Mouse (Mus musculus): Measurements from ENCODE around the gene Olfr30. TPM values are rescaled to one million over a fixed set of nuclear protein-coding genes. Genes with fewer than 3 reads are reported as not detected.
"Not testable (repeated sequence)": the region's sequence is repeated elsewhere in the genome, so short reads cannot be mapped to it uniquely, and the experiment has no call there.

The Olfr30 gene
- not detected for polyA plus RNA-seq (2012; fragmentation: generic; extraction: Trizol)
- long read RNA-seq, experiment 1 = 0 reads
- long read RNA-seq, experiment 2 = 0 reads

DNA sequence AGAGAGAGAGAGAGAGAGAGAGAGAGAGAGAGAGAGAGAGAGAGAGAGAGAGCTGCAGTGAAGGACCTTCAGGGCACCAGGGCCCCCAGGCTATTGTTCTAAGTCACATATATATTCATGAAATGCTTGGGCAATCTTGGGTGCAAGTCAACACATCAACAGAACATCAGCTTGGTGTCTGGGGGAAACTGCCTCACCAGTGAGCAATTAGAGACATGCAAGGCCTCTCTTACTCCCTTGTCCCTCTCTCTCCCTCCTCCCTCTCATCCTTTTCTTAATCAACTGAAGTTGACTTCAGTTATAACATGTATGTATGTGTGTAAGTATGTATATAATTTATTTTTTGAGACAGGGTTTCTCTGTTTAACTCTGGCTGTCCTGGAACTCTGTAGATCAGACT is at the start of gene Olfr30:
TSS of gene Olfr30 (minus strand) at position 101 of the 400 bp plus-strand sequence.
- Histone ChIP-seq H3ac (ENCODE audit: control insufficient read depth, insufficient read length, low read depth) (no peak within 1 kb of the TSS), H3K79me3 (ENCODE audit: low read depth) (no peaks in the 10 kb centered on the region), H3K79me2 (ENCODE audit: control insufficient read depth, insufficient read depth) (no peaks in the 10 kb centered on the region), H3K4me3 (ENCODE audit: insufficient read depth, poor library complexity, severe bottlenecking) (no peak within 1 kb of the TSS), H3K27me3 (ENCODE audit: control insufficient read depth, insufficient read depth, insufficient read length) (peaks cover 4% of the 10 kb centered on the region), H3K36me3 (ENCODE audit: control insufficient read depth, insufficient read depth) (no peaks in the 10 kb centered on the region)
- TF ChIP-seq CEBPB (IDR thresholded peaks at IDR 0.05; ENCODE audit: low read depth) = no peak
- no peak for TF ChIP-seq MAX (IDR thresholded peaks at IDR 0.05)
- TF ChIP-seq CTCF (IDR thresholded peaks at IDR 0.05; ENCODE audit: control insufficient read depth, insufficient read depth, insufficient read length) = no peak
- no peak for TF ChIP-seq FOSL1 (IDR thresholded peaks at IDR 0.05; ENCODE audit: insufficient read depth, low read length, poor library complexity, severe bottlenecking)
- TF ChIP-seq USF1 (IDR thresholded peaks at IDR 0.05; ENCODE audit: low read depth) = no peak
- no peak for TF ChIP-seq MYOD1 (IDR thresholded peaks at IDR 0.05; ENCODE audit: control insufficient read depth, insufficient read length, low read depth)
- no peak for TF ChIP-seq MYOG (IDR thresholded peaks at IDR 0.05; ENCODE audit: control insufficient read depth, extremely low read depth, insufficient read length)

DNA sequence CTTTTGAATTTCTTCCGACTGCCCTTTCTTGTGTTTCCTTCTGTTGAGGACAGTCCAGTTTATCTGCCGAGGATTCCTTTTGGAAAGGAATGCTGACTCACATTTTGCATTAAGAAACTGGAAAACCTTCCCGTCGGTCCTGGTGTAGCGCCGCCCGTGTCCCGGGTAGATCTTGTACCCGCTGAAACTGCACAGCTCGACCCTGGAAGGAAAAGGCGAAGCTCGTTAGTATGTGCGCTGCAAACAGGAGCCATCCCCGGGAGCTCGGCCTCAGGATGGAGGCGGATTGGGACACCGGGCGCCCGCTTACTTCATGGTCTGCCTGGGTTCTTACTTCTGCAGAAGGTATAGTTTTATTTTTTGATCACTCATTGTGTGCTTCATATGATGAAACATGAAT is 47.0 kb upstream of the Olfr30 start:
- H3K27me3 ChIP-seq (ENCODE audit: control insufficient read depth, insufficient read depth, insufficient read length); H3K79me2 ChIP-seq (ENCODE audit: control insufficient read depth, insufficient read depth); H3K79me3 ChIP-seq (ENCODE audit: low read depth); H3ac ChIP-seq (ENCODE audit: control insufficient read depth, insufficient read length, low read depth); H3K36me3 ChIP-seq (ENCODE audit: control insufficient read depth, insufficient read depth); H3K4me3 ChIP-seq (ENCODE audit: insufficient read depth, poor library complexity, severe bottlenecking): not testable (repeated sequence)

DNA sequence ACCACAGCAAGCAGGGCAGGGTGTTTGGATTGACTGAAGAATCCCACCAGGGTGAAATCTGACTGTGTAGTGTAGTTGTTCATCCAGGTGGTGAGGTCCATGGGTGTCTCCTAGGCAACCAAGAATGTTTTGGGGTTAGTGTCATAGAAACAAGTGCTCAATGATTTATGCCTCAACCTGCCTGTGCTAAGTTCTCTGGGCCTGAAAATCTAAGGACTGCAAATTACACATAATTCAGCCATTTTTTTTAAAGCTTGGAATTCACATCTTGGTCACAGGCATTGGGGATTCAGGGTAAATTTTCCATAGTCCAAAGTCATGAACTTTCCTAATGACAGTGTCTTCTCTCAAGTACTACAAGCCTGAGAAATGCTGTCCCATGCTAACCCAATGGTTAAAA is 40.4 kb upstream of the Olfr30 start, which contains the start of gene Olfr331:
TSS of gene Olfr331 (minus strand) at position 101 of the 400 bp plus-strand sequence.
- not testable (repeated sequence) for H3ac ChIP-seq (ENCODE audit: control insufficient read depth, insufficient read length, low read depth); H3K4me3 ChIP-seq (ENCODE audit: insufficient read depth, poor library complexity, severe bottlenecking); H3K79me2 ChIP-seq (ENCODE audit: control insufficient read depth, insufficient read depth); H3K27me3 ChIP-seq (ENCODE audit: control insufficient read depth, insufficient read depth, insufficient read length); H3K79me3 ChIP-seq (ENCODE audit: low read depth); H3K36me3 ChIP-seq (ENCODE audit: control insufficient read depth, insufficient read depth)

DNA sequence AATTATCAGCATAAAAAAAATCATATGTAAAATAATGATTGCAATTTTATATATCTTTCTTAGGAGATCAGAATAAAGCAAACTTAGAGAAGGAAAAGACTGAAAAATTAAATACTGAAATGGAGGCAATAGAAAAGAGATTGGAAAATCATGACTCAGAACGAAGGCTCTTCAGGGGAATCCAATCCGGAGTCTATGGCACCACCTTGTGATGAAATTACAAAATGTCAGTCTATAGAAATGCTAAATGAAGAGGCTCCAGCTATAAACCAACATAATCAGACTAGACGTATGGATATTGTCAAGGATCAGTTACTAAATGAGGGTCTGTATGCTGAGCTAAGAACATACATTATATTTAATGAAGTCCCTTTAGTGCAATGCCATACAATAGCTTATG is 37.2 kb upstream of the Olfr30 start:
- H3K4me3 ChIP-seq (ENCODE audit: insufficient read depth, poor library complexity, severe bottlenecking) = no peak overlapping the region
- no peak overlapping the region for H3ac ChIP-seq (ENCODE audit: control insufficient read depth, insufficient read length, low read depth)
- H3K79me2 ChIP-seq (ENCODE audit: control insufficient read depth, insufficient read depth) = no peaks in the 10 kb centered on the region
- H3K27me3 ChIP-seq (ENCODE audit: control insufficient read depth, insufficient read depth, insufficient read length) = no peaks in the 10 kb centered on the region
- TF ChIP-seq MAX (IDR thresholded peaks at IDR 0.05) = no peak
- TF ChIP-seq MYOD1 (IDR thresholded peaks at IDR 0.05; ENCODE audit: control insufficient read depth, insufficient read length, low read depth) = no peak
- TF ChIP-seq CTCF (IDR thresholded peaks at IDR 0.05; ENCODE audit: control insufficient read depth, insufficient read depth, insufficient read length) = no peak
- no peak for TF ChIP-seq USF1 (IDR thresholded peaks at IDR 0.05; ENCODE audit: low read depth)
- TF ChIP-seq CEBPB (IDR thresholded peaks at IDR 0.05; ENCODE audit: low read depth) = no peak
- no peak for TF ChIP-seq MYOG (IDR thresholded peaks at IDR 0.05; ENCODE audit: control insufficient read depth, extremely low read depth, insufficient read length)
- TF ChIP-seq FOSL1 (IDR thresholded peaks at IDR 0.05; ENCODE audit: insufficient read depth, low read length, poor library complexity, severe bottlenecking) = no peak
- no peaks in the 10 kb centered on the region for H3K36me3 ChIP-seq (ENCODE audit: control insufficient read depth, insufficient read depth)
- no peaks in the 10 kb centered on the region for H3K79me3 ChIP-seq (ENCODE audit: low read depth)

DNA sequence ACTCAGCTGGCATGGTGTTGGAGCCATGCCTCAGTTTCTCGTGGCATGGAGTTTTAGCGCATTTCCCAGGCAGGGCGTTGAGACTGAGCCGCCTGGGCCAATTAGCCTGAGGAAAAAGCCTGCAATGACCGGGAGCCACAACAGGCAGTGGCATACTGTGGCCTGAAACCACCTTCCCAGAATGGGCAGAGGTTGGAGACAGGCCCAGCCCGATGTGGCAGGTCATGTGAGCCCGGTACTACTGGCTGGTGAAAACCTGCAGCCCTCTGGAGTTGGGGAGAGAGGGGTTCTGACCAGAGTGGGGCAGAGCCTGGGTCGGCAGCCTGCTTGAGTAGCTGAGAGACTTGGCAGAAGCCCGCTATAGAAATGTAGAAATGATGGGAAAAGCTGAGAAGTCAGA is 36.7 kb upstream of the Olfr30 start:
- TF ChIP-seq MYOG (IDR thresholded peaks at IDR 0.05; ENCODE audit: control insufficient read depth, extremely low read depth, insufficient read length) (no peak), CEBPB (IDR thresholded peaks at IDR 0.05; ENCODE audit: low read depth) (no peak)
- Histone ChIP-seq H3K4me3 (ENCODE audit: insufficient read depth, poor library complexity, severe bottlenecking) (no peak overlapping the region), H3K36me3 (ENCODE audit: control insufficient read depth, insufficient read depth) (no peaks in the 10 kb centered on the region), H3K79me3 (ENCODE audit: low read depth) (no peaks in the 10 kb centered on the region), H3K27me3 (ENCODE audit: control insufficient read depth, insufficient read depth, insufficient read length) (no peaks in the 10 kb centered on the region), H3ac (ENCODE audit: control insufficient read depth, insufficient read length, low read depth) (no peak overlapping the region), H3K79me2 (ENCODE audit: control insufficient read depth, insufficient read depth) (no peaks in the 10 kb centered on the region)

DNA sequence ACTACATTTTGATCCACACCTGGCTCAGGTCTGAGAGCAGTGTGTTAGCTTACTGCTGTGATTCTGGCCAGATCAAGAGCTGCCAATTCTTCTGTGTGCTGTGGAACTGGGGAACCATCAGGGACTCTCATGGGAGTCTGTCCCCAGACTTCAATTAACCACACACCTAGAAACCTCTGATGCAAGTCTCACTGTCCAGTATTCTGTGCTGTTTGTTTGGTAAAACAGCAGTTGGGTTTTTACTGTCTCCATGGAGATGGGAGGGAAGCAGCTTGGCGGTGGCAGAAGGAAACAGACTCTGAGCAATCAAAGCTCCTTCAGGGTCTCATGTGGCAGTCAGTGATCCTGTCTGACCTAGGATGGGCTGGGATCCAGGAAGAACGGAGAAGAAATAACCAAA is 30.4 kb upstream of the Olfr30 start, which contains the start of gene Olfr332:
TSS of gene Olfr332 (minus strand) at position 101 of the 400 bp plus-strand sequence.
- no peaks in the 10 kb centered on the region for H3K36me3 ChIP-seq (ENCODE audit: control insufficient read depth, insufficient read depth)
- H3K79me3 ChIP-seq (ENCODE audit: low read depth) = no peaks in the 10 kb centered on the region
- TF ChIP-seq MAX (IDR thresholded peaks at IDR 0.05) = no peak
- TF ChIP-seq CEBPB (IDR thresholded peaks at IDR 0.05; ENCODE audit: low read depth) = no peak
- no peak for TF ChIP-seq CTCF (IDR thresholded peaks at IDR 0.05; ENCODE audit: control insufficient read depth, insufficient read depth, insufficient read length)
- TF ChIP-seq FOSL1 (IDR thresholded peaks at IDR 0.05; ENCODE audit: insufficient read depth, low read length, poor library complexity, severe bottlenecking) = no peak
- no peak for TF ChIP-seq MYOG (IDR thresholded peaks at IDR 0.05; ENCODE audit: control insufficient read depth, extremely low read depth, insufficient read length)
- no peak for TF ChIP-seq USF1 (IDR thresholded peaks at IDR 0.05; ENCODE audit: low read depth)
- TF ChIP-seq MYOD1 (IDR thresholded peaks at IDR 0.05; ENCODE audit: control insufficient read depth, insufficient read length, low read depth) = no peak
- no peak within 1 kb of the TSS for H3ac ChIP-seq (ENCODE audit: control insufficient read depth, insufficient read length, low read depth)
- H3K4me3 ChIP-seq (ENCODE audit: insufficient read depth, poor library complexity, severe bottlenecking) = no peak within 1 kb of the TSS
- H3K79me2 ChIP-seq (ENCODE audit: control insufficient read depth, insufficient read depth) = no peaks in the 10 kb centered on the region
- H3K27me3 ChIP-seq (ENCODE audit: control insufficient read depth, insufficient read depth, insufficient read length) = peaks cover 5% of the 10 kb centered on the region

Measured in C2C12 (cell line).